Mouse (Mus musculus) adrenal gland, postnatal 10 days (tissue): ENCODE measurements around the gene Ugt1a5. TPM values are rescaled to one million over a fixed set of nuclear protein-coding genes. Genes with fewer than 3 reads are reported as not detected.
A peak's percentile ranks its signal among the peaks of the same experiment; 100 is the strongest.
"Not testable (repeated sequence)": the region's sequence is repeated elsewhere in the genome, so short reads cannot be mapped to it uniquely, and the experiment has no call there.

Experiments used
- DNase-seq: peaks from one replicate; pipeline ENCODE4 v3.0.0; 2021; ENCODE audit warnings: mixed read lengths
- long read RNA-seq, 2 experiments: library from polyadenylated mRNA; stranded (forward); transcript quantifications; one replicate each; pipeline ENCODE4 v2.0.0; 2021
- total RNA-seq, 2 experiments: library from RNA; stranded (reverse); gene quantifications; 2 replicates each; pipeline ENCODE4 v1.2.3; 2021

Ugt1a5 gene
- under 1 TPM; 0.48 to 0.61 TPM for total RNA-seq
- long read RNA-seq, experiment 1, partial matches to known transcripts = 2 of 3 reads
- long read RNA-seq, experiment 1, other reads (novel, unspliced or antisense) = 1 of 3 reads
- long read RNA-seq, experiment 2, partial matches to known transcripts = 0 of 1 reads
- long read RNA-seq, experiment 2, other reads (novel, unspliced or antisense) = 1 of 1 reads

DNA sequence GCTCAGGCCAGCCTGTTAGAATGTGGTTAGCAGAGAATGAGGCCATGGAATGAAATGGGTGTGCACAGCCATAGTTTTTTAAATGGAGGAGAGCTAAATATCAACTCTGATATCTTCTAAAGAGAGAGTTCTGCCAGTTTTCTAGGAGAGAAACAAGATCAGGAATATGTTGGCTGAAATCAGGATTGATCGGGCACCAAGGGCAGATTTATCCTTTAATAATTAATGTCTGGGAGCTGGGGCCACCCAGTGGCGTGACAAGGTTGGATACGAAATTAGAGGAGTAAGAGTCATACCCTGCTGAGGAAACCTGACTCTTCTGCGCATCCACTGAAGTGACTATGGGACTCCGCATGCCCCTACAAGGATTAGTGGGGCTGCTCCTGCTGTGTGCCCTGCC lies at the start of gene Ugt1a5:
Ugt1a5 (plus strand) TSS at position 302 of the 400 bp plus-strand sequence.
- DNase-seq = no peak

DNA sequence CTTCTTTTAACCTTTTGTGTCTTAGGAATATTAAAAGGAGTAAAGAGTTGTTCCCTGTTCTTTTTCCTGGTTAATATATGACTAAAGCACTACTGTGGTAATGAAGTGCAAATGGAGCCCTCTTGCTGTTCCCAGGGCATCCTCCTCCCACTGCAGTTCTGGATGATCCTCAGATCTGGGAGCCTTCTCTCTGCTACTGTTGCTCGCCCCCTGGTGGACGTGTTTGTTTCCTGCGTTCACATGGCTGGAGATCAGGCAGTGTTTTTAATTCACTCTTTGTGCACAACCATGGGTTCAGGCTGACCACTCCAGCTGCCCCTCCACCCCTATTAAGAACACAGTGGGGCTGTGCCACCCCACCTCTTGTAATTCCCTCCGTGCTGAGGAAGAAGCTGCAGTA lies 45.3 kb upstream of the Ugt1a5 start:
- DNase-seq = not testable (repeated sequence)

DNA sequence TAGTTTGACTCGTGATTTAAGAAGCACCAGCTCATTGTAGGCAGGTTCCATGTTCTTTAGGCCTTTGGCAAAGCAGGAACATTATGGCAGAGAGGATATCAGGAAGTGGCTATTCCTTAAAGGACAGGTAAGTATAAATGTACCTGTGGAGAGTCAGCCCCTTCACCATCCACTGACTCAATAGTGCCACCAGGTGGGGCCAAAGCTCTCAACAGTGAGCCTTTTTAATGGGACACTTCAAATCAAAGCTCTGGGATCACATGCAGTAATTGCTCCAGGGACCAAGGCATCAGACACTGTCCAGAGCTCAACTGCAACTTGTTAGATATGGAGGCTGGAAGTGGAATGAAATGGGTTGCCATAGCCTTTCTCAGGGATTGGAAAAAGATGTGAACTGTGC lies 44.3 kb upstream of the Ugt1a5 start:
- peak; percentile 55 for DNase-seq

DNA sequence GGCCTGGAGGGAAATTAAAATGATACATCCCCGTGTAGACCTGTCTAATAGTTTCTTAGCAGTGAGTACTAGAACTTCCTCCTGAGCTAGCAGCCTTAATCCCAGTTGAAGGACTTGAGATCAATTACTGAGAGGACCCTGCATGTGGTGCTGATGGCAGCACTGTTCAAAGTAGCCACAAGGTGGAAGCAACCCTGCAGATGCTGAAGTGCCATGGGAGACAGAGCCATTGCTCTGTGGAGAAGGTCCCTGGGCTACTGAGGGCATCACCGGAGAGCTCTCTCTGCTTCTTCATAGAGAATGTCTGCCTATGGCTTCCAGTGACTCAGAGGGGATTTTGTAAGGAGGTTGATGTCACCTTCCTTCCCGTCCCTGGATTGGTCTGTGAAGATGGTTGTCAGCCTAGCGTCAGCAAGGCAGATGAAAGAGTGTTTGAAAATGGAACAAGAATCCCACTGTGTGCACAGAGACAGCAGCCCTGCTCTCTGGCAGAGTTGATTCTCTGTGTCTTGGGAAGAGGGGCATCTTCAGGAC lies 39.9 kb upstream of the Ugt1a5 start:
- DNase-seq = peak; percentile 7

DNA sequence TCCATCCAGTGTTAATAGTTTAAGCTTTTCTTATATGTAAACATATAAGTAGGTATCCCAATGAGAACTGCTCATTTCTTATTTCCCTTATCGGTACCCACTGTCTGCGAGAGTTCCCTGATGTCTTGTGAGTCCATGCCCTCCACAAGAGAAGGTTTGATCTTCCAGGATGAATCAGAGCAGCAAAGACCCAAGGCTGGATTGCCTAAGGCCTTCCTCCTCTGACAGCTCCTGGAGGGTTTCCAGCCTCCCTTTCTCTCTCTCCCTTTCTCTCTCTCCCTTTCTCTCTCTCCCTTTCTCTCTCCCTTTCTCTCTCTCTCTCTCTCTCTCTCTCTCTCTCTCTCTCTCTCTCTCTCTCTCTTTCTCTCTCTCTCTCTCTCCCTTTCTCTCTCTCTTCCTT lies 36.7 kb upstream of the Ugt1a5 start:
- peak; percentile 48 for DNase-seq

DNA sequence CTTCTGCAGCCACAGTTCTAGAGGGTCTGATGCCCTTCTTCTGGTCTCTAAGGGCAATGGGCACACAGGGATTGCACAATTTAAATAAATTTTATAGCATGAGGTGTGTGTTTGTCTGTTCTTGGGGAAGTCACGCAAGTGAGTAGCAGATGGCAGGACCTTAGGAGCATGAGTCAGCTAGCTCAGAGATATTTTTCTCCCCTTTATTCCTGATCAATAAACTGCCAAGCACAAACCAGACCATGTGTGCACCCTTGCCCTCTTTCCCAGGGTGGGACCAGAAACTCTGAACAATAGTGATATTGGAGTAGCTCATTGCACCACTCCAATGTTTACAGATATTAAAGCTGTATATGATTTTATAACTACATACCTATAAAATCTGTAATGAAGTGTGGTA lies 35.6 kb upstream of the Ugt1a5 start:
- DNase-seq = not testable (repeated sequence)

DNA sequence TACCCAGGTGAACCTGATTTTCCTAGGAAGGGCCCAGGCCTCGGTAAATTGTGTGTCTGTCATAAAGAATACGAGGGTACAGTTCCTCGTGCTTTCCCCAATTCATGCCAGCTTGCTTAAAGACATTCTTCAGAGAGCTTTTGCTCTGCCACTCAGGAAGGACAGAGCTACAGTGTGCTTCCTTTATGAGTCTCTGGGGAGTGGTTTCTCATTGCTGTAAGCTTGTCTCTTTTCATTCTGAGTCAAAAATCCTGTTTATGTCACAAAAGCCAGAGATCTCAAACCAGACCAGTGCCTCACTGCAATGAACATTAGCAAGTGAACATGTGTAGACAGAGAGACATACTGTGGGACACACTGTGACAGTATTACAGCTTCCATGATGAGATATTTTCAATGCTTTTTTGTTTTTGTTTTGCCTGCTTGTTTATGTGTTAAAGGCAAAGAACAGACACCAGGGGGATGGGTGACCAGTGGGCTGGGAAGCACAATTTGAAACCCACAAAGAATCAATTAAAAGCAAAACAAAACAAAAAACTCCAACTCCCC lies 31.8 kb upstream of the Ugt1a5 start:
- no peak for DNase-seq

DNA sequence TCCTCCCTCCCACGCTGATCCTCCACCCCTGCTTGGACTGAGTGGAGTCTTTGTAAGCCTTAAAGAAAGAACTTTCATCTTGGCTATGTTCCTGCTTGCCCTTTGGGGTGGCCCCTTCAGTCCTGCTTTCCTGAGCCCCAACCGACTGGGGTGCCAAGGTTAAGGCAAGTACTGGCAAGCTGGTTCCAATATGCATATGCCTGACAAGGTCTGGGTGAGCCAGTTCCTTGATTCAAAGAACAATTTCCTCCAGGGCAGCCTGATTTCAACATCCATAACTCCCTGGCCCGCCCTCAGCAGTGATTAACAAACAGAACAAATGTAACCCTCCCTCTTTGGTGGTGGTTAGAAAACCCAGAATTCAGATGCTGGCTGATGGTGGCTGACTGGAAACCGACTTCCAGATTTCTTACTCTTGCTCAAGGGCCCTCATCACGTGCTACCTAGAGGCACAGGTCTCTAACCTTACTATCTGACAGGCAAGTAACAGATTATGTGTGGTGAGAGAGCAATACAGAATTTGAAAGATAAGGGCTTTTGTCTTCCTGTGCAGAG lies 31.3 kb upstream of the Ugt1a5 start, which contains the start of gene Ugt1a6a:
Ugt1a6a (plus strand) TSS at position 353 of the 555 bp plus-strand sequence.
- peak; percentile 51 for DNase-seq

DNA sequence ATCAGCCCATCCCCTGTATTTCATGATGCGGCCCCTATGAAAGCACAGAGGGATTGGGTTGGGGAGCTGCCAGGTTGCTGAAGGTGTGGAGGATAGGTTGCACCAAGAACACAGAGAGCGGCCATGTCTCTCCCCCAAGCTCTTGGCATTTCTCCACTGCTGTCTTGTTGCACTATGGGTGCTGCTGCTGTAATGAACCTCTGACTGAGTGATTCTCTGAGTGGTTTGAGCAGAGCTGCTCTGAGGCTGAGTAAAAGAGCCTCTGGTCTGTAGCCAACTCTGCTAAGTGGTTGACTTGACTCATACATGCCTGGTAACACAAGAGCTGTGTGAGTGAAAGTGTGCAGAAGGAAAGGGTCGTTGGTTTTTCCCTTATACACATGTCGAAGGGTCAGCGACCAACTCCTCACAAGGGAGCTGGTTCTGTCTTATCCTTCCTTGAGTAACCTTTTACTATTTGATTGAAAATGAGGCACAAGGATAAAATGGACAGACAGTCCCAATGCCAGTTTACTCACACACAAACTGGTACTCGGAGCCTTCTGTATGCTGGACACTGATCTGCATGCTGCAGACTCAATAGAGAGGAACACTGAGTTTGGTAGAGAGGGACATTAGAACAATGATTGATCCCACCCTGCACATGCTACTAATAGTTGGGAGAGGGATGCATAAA lies 30.4 kb upstream of the Ugt1a5 start:
- DNase-seq = not testable (repeated sequence)

DNA sequence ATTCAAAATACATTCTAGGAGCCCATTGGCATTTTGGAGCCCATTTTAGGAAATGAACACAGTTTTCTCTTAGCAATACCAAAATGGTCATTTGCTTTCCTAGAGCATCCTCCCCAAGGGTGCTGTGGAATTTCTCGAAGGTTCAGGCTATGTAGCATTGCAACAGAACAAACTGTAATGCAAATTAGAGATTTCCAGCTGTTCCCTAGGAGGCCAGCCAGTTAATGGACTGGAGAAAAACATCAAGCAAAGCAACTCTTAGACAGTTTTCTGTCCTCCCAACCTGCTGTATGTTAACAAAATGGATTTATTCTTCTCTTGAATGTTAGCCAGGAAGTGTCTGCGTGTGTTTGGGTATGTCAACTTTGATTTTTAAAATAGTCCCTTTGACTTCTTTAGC lies 29.2 kb upstream of the Ugt1a5 start:
- no peak for DNase-seq

DNA sequence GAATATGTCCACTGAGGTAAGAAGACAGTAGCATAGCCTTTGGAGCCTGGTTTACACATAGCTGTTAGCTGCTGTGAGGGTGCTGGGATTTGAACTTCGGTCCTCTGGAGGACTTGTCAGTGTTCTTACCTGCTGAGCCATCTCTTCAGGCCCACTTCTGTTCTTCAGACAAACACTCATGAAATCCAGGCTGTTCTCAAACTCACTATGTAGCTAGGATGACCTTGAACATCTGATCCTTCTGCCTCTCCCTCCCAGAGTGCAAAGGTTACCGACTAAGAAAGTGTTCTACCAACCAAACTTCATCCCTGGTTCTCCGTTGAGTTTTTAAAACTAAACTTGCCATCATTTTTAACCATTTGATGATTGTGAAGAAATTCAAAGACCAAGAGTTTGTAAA lies 28.5 kb upstream of the Ugt1a5 start:
- DNase-seq = no peak

DNA sequence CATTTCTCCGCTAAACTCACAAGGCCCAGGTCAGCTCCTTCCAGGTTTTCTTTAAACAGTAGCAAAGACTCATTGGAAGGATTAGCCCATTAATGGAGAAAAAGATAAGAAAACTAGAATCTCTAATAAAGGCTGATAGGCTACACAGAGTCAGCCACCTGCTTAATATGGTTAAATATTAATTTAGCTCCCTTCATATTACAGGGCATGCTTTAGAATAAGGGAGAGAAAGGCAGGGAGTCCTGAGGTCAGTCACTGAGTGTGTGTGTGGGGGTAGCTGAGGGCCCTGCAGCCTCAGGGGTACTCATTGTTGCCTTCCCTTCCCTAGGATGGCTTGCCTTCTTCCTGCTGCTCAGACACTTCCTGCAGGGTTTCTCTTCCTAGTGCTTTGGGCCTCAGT lies 27.7 kb upstream of the Ugt1a5 start:
- no peak for DNase-seq

DNA sequence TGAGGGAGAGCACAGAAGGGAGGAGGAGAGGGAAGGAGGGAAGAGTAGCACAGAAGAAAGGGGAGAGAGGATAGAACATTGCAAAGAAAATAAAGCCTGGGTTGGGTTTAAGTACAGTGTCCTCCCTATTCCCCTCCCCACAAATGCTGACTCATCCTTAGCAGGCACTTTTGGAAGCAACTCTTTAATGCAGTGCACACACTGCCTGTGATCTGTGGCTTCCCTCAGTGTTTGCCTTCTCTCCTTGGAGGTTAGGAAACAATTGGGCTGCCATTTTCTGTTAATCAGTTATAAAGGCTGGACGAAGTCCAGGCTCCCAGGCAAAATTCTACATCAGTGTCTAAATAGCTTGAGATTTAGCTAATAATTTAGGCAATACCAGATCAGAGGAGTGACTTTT lies 25.3 kb upstream of the Ugt1a5 start:
- DNase-seq = not testable (repeated sequence)

DNA sequence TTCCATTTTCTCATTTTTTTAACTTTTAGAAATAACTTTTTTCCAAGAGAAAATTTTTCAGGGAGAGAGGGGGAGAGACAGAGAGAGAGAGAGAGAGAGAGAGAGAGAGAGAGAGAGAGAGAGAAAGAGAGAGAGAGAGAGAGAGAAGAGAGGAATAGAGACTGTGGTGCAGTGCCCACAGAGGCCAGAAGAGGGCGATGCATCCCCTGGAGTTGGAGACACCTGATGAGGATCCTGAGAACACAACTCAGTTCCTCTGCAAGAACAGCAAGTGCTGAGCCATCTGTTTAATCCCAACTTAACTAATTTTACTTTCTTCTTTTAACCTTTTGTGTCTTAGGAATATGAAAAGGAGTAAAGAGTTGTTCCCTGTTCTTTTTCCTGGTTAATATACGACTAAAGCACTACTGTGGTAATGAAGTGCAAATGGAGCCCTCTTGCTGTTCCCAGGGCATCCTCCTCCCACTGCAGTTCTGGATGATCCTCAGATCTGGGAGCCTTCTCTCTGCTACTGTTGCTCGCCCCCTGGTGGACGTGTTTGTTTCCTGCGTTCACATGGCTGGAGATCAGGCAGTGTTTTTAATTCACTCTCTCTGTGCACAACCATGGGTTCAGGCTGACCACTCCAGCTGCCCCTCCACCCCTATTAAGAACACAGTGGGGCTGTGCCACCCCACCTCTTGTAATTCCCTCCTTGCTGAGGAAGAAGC lies 21.7 kb upstream of the Ugt1a5 start:
- peak; percentile 63 for DNase-seq

DNA sequence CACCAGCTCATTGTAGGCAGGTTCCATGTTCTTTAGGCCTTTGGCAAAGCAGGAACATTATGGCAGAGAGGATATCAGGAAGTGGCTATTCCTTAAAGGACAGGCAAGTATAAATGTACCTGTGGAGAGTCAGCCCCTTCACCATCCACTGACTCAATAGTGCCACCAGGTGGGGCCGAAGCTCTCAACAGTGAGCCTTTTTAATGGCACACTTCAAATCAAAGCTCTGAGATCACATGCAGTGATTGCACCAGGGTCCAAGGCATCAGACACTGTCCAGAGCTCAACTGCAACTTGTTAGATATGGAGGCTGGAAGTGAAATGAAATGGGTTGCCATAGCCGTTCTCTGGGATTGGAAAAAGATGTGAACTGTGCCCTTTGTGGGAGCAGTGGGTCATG lies 20.5 kb upstream of the Ugt1a5 start:
- peak; percentile 24 for DNase-seq

DNA sequence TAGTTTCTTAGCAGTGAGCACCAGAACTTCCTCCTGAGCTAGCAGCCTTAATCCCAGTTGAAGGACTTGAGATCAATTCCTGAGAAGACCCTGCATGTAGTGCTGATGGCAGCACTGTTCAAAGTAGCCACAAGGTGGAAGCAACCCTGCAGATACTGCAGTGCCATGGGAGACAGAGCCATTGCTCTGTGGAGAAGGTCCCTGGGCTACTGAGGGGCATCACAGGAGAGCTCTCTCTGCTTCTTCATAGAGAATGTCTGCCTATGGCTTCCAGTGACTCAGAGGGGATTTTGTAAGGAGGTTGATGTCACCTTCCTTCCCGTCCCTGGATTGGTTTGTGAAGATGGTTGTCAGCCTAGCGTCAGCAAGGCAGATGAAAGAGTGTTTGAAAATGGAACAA lies 15.7 kb upstream of the Ugt1a5 start:
- DNase-seq = peak; percentile 14

DNA sequence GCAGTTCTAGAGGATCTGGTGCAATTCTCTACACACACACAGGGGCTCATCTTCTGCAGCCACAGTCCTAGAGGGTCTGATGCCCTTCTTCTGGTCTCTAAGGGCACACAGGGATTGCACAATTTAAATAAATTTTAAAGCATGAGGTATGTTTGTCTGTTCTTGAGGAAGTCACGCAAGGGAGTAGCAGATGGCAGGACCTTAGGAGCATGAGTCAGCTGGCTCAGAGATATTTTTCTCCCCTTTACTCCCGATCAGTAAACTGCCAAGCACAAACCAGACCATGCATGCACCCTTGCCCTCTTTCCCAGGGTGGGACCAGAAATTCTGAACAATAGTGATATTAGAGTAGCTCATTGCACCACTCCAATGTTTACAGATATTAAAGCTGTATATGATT lies 7.4 kb upstream of the Ugt1a5 start:
- no peak for DNase-seq

DNA sequence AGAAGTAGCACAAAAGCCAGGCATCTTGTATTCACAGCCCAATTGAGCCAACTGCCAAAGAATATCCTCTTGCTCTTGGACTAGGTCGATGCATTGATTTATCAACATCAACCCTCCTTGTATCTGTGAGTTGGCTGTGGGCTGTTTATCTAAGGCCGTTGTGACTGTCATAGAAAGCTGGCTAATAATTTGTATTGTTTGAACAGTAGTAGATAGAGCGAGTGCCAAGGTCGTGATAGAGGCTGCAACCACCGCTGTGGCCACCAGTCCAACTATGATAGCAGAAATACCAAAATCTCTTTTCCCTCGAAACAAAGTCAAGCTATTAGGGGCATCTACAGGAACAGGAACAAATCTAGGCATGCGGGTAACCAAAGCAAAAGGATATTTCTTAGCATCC lies 6.4 kb downstream of the Ugt1a5 start:
- DNase-seq = not testable (repeated sequence)

DNA sequence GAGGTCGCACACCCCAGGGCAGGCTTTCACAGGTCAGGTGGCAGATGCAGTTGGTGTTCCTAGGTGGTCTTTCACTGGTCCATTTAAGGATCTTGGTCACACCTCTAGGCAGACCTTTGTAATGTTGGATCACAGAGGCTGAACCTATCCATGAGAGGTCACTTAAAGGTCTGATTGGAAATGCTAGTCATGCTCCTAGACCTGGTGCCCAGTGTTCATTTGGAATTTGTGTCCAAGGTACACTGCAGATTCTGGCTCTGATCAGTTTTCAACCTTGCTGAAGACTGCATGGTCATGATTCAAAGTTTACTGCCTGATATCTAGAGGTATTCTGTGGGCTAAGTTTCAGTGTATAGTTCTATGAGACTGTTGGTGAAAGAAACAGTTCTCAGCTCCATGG lies 13.8 kb downstream of the Ugt1a5 start:
- DNase-seq = no peak

DNA sequence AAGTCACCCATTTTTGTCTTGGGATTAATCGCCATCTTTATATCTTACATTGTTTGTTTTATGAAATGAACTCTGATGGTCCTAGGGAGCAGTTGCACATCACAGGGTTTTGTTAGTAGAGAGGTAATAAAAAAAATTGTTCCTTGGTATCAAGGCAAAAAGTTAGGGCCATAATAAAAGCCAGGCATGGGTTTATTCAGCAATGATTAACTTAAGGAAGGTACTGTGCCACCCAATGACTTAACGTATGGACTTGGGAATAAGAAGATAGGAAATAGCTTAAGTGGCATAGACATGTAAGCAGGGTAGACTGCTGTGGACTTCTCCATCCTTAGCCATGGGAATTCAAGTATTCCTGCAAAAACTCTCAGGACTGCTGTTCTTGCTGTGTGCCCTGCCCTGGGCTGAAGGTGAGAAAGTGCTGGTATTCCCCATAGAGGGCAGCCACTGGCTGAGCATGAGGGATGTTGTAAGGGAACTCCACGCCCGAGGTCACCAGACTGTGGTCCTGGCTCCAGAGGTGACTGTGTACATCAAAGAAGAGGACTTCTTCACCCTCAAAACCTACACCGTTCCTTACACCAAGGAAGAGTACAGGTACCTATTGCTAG lies 20.6 kb downstream of the Ugt1a5 start:
- no peak for DNase-seq

DNA sequence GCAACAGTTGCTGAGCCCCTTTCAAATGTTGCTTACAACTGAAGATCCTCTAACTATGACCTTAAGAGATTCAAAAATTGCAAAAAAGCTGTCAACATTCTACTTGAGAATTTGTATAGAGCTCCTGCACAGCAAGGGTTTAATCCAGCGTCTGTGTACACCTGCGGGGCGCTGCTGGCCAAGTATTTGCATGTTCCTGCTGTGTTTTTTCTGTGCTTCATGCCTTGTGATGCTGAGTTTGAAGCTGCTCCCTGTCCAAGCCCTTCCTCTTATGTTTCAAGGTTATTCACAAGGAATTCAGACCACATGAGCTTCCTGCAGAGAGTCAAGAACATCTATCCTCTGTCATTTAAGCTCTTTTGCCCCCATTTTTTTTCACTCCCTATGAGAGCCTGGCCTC lies 26.3 kb downstream of the Ugt1a5 start:
- no peak for DNase-seq

DNA sequence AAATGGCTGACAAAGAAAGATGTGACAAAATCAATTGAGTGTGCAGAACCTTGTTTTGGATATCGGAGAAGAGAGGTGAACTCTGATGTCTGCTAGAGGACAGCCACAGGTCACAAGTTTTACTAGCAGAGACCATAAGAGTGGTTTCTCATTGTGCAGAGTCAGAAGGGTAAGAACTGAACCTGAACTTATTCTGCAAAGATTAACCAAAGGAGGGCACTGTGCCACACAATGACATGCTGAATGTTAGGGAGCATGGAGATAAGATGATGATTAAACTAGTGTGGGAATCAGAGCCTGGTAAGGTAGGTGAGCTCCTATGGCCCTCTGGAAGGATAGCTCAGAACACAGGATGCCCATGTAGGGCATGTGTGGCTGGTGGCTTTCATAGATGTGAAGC lies 29.9 kb downstream of the Ugt1a5 start:
- no peak for DNase-seq
